Mouse (Mus musculus) E14TG2a.4 (cell line): ENCODE measurements around the gene Syt6.

Source experiments
- CTCF ChIP-seq: conservative IDR thresholded peaks from 2 replicates; pipeline ENCODE4 v1.5.1; 2014; ENCODE audit warnings: low read length
- NANOG ChIP-seq: IDR thresholded peaks from 2 replicates; pipeline ENCODE4 v1.6.1; 2014; ENCODE audit warnings: borderline replicate concordance, low read length, mixed read lengths
- POU5F1 ChIP-seq: IDR thresholded peaks from 2 replicates; pipeline ENCODE4 v1.6.1; 2014; ENCODE audit warnings: low read length, borderline replicate concordance

DNA sequence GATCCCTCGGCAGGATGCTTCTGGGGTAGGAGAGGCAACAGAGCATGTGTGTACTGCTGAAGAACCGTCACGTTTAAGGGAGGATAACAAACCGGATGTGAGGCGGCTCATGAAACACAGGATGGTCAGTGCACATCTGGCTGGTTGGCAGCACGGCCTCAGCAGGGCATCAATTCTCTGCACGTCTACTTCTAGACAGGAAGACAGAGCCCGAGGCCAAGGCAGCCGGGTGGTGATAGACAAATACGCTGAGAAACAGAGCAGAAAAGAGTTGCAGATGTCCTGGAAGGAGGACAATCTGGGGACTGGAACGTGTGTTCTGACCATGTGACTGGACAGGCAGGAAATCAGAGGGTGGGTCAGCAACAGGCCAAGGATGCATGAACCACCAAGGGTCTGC, 45.1 kb downstream of the Syt6 start:
- no peak for TF ChIP-seq CTCF
- TF ChIP-seq POU5F1 = no peak
- TF ChIP-seq NANOG = no peak
